Mouse (Mus musculus) lung, postnatal 0 days (tissue): ENCODE results near the gene Cd200r3. TPM values are rescaled to one million over a fixed set of nuclear protein-coding genes. Genes with fewer than 3 reads are reported as not detected.

Experiments used
- ATAC-seq: fragments of 200-750 bp; cut with Nextera tagmentation; 2 replicates; pipeline ENCODE4 v1.8.0; 2017; ENCODE audit warnings: moderate library complexity
- DNase-seq: peaks from one replicate; pipeline ENCODE4 v3.0.0-alpha.2; 2016; ENCODE audit warnings: low spot score
- H3K27ac ChIP-seq: fragments of 300-500 bp; sonication (generic); 2 replicates; pipeline ENCODE4 v1.5.1; 2014; ENCODE audit warnings: antibody characterized with exemption, mild to moderate bottlenecking, low read length, mixed read lengths
- H3K27me3 ChIP-seq: fragments of 300-500 bp; sonication (generic); replicated peaks from 2 replicates; pipeline ENCODE4 v1.6.1; 2014; ENCODE audit warnings: low read length, mixed read lengths; ENCODE audit not compliant: insufficient read depth
- H3K36me3 ChIP-seq: fragments of 300-500 bp; sonication (generic); 2 replicates; pipeline ENCODE4 v1.6.1; 2014; ENCODE audit warnings: low read length, mixed read lengths; ENCODE audit not compliant: insufficient read depth
- H3K4me1 ChIP-seq: fragments of 300-500 bp; sonication (generic); 2 replicates; pipeline ENCODE4 v1.6.1; 2014; ENCODE audit warnings: antibody characterized with exemption, low read depth, low read length, mixed read lengths; ENCODE audit not compliant: insufficient read depth
- H3K4me2 ChIP-seq: fragments of 300-500 bp; sonication (generic); replicated peaks from 2 replicates; pipeline ENCODE4 v1.6.1; 2014; ENCODE audit warnings: low read depth, mild to moderate bottlenecking, low read length, moderate library complexity, mixed read lengths
- H3K4me3 ChIP-seq: fragments of 300-500 bp; sonication (generic); 2 replicates; pipeline ENCODE4 v1.5.1; 2014; ENCODE audit warnings: low read depth, low read length
- H3K9ac ChIP-seq: fragments of 300-500 bp; sonication (generic); replicated peaks from 2 replicates; pipeline ENCODE4 v1.6.1; 2014; ENCODE audit warnings: low read depth, mild to moderate bottlenecking
- H3K9me3 ChIP-seq: fragments of 300-500 bp; sonication (generic); 2 replicates; pipeline ENCODE4 v1.6.1; 2016; ENCODE audit warnings: low read length, mixed read lengths
- CTCF ChIP-seq: IDR thresholded peaks from 2 replicates; pipeline ENCODE4 v1.5.1; 2016; ENCODE audit warnings: antibody characterized with exemption, mild to moderate bottlenecking
- EP300 ChIP-seq: IDR thresholded peaks from 2 replicates; pipeline ENCODE4 v1.6.1; 2016; ENCODE audit warnings: antibody characterized with exemption, mild to moderate bottlenecking, control low read depth
- WGBS: fragments of 180-500 bp; shearing (Covaris S2); extraction: QIAGEN DNeasy Blood & Tissue Kit; methylation state at CpG from one replicate; pipeline ENCODE4 v1.1.7; 2014; 5-methylcytosine and 5-hydroxymethylcytosine counted together
- polyA plus RNA-seq: library from polyadenylated mRNA; unstranded; fragments of >200 nt; fragmentation: Nextera tagmentation; extraction: Ambion mirVana; gene quantifications from 2 replicates; pipeline ENCODE4 v1.2.1, GENCODE M21; 2015

Cd200r3 gene
- polyA plus RNA-seq, 1 experiment from 2014 or later = 0.87 TPM

DNA sequence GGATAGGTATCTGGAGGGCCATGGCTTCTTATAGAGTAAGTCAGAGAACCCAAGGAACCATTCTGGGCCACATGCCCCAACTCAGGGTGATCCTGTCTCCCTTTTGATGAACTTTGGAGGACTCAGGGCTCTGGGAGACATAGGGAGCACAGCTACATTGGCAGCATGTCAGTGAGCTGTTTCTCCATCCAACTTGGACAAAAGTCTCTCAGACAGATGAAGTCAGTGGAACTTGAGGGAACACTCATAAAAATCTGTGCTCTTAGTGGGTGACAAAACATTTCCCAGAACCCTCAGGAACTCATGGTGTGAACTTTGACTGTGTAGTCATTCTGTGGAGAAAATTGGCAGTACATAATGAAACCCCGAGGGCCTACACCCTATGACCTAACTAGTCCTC lies 53.2 kb downstream of the Cd200r3 start:
- H3K4me1 ChIP-seq = no peaks in the 10 kb centered on the region
- no peak overlapping the region for H3K9ac ChIP-seq
- H3K27me3 ChIP-seq = no peaks in the 10 kb centered on the region
- H3K4me2 ChIP-seq = no peak overlapping the region
- 82% methylated on average over 1 of the region's 1 CpGs for WGBS
- ATAC-seq = no peak
- TF ChIP-seq CTCF (no peak), EP300 (no peak)
- H3K36me3 ChIP-seq = no peaks in the 10 kb centered on the region
- no peaks in the 10 kb centered on the region for H3K9me3 ChIP-seq
- no peak overlapping the region for H3K27ac ChIP-seq
- no peak for DNase-seq
- no peak overlapping the region for H3K4me3 ChIP-seq

GRCm38 (mm10) chr16:44999537-44999936 lies 56.1 kb downstream of the Cd200r3 start:
- 52% methylated on average over 3 of the region's 3 CpGs for WGBS
- Histone ChIP-seq H3K36me3 (no peaks in the 10 kb centered on the region), H3K9ac (no peak overlapping the region), H3K4me3 (no peak overlapping the region), H3K4me2 (no peak overlapping the region), H3K27ac (no peak overlapping the region), H3K9me3 (no peaks in the 10 kb centered on the region), H3K27me3 (no peaks in the 10 kb centered on the region), H3K4me1 (no peaks in the 10 kb centered on the region)
- ATAC-seq = no peak
- TF ChIP-seq CTCF = no peak
- TF ChIP-seq EP300 = no peak
- no peak for DNase-seq

DNA sequence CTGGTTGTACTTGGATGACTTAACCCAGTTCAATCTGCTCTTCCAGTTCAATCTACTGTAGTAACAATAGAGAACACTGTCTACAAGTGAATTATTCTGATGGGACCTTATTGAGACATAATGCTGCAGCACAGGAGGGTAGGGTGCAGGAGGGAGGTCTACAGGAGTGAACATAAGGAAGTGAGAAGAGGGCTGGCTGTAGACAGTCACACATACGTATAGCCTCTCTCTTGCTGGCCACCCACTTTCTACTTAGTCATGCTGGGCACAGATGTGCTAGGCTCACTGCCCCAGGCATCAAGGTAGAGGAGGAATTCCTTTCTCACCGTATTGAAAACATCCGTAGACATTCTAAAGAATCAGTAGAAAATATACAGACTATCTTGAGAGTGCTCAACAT lies 61.0 kb downstream of the Cd200r3 start:
- ATAC-seq (no peak), DNase-seq (no peak)
- Histone ChIP-seq H3K4me2 (no peak overlapping the region), H3K36me3 (no peaks in the 10 kb centered on the region), H3K27me3 (no peaks in the 10 kb centered on the region), H3K4me3 (no peak overlapping the region), H3K9ac (no peak overlapping the region), H3K4me1 (no peaks in the 10 kb centered on the region), H3K9me3 (no peaks in the 10 kb centered on the region), H3K27ac (no peak overlapping the region)
- WGBS = 67% methylated on average over 3 of the region's 3 CpGs
- TF ChIP-seq EP300 = no peak
- TF ChIP-seq CTCF = no peak

DNA sequence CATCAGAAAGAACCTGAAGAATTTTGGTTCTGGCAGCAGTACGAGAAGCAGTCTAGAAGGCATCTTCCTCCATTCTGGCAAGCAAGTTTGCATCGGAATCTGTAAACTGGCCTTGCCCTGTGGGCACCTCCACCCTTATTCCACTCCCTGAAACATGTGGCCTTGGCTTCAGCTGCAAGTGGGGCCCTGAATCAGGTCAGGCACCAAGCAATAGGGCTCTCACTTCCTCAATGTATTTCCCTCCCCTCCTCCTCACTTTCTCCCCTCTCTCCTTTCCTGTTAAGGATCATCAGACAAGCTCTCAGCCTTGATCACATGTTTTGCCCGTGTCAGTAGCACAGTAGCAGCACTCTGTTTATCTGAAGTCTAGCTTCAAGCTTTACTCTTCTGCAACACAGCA lies 61.8 kb downstream of the Cd200r3 start:
- TF ChIP-seq CTCF = no peak
- TF ChIP-seq EP300 = no peak
- Histone ChIP-seq H3K9ac (no peak overlapping the region), H3K4me1 (no peaks in the 10 kb centered on the region), H3K4me3 (no peak overlapping the region), H3K36me3 (no peaks in the 10 kb centered on the region), H3K27ac (no peak overlapping the region), H3K9me3 (no peaks in the 10 kb centered on the region), H3K4me2 (no peak overlapping the region), H3K27me3 (no peaks in the 10 kb centered on the region)
- ATAC-seq (no peak), DNase-seq (no peak)
- 47% methylated on average over 3 of the region's 3 CpGs for WGBS

- no peak for ATAC-seq
- no peaks in the 10 kb centered on the region for H3K9me3 ChIP-seq
- no peaks in the 10 kb centered on the region for H3K27me3 ChIP-seq
- H3K4me3 ChIP-seq = no peak overlapping the region
- no peak for DNase-seq
- 38% methylated on average over 2 of the region's 2 CpGs for WGBS
- H3K36me3 ChIP-seq = no peaks in the 10 kb centered on the region
- no peaks in the 10 kb centered on the region for H3K4me1 ChIP-seq
- H3K9ac ChIP-seq = no peak overlapping the region
- H3K4me2 ChIP-seq = no peak overlapping the region
- TF ChIP-seq CTCF (no peak), EP300 (no peak)
- no peak overlapping the region for H3K27ac ChIP-seq
These were observed 63.5 kb downstream of the Cd200r3 start for GRCm38 (mm10) chr16:45006971-45007370.

GRCm38 (mm10) chr16:45007807-45008206 lies 64.3 kb downstream of the Cd200r3 start:
- DNase-seq = no peak
- Histone ChIP-seq H3K36me3 (no peaks in the 10 kb centered on the region), H3K9ac (no peak overlapping the region), H3K4me1 (no peaks in the 10 kb centered on the region), H3K4me2 (no peak overlapping the region), H3K27me3 (no peaks in the 10 kb centered on the region), H3K4me3 (no peak overlapping the region), H3K27ac (no peak overlapping the region), H3K9me3 (no peaks in the 10 kb centered on the region)
- ATAC-seq = no peak
- WGBS = 79% methylated on average over 4 of the region's 4 CpGs
- no peak for TF ChIP-seq EP300
- TF ChIP-seq CTCF = no peak

DNA sequence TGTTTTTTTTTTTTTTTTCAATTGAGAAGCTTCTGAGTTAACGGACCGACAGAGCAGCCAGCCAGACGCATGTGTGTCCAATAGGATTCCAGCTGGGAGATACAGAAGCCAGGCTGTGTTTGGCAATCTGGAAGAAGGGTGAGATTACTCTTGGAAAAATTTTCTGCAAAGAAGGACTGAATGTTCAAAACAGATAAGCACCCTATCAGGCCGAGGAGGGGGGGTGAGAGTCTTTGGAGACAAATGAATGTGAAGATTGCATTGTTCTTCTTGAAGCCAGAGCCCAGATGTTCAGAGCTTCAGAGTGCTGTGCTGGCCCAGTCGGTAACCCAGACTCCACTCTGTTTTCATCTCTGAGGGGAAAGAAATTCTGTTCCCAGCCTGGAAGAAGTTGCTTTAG lies 66.2 kb downstream of the Cd200r3 start:
- peak; percentile 87 for DNase-seq
- Histone ChIP-seq H3K9me3 (no peaks in the 10 kb centered on the region), H3K4me3 (no peak overlapping the region), H3K4me2 (no peak overlapping the region), H3K4me1 (no peaks in the 10 kb centered on the region), H3K27ac (peak overlapping the region; percentile 40), H3K27me3 (no peaks in the 10 kb centered on the region), H3K9ac (no peak overlapping the region), H3K36me3 (no peaks in the 10 kb centered on the region)
- TF ChIP-seq EP300 = peak; percentile 57; the same call in 1 of the 2 replicates
- no peak for TF ChIP-seq CTCF
- peak; percentile 88 for ATAC-seq
- 39% methylated on average over 5 of the region's 5 CpGs for WGBS
